Mouse (Mus musculus) megakaryocyte progenitor cell, adult 5-6 weeks (primary cell): ENCODE measurements at regions not wholly inside any gene's neighbourhood (a gene's known extent, or its start where the extent isn't known, plus 50 kb on each side); places are given as distances from the start of the nearest gene placed in this dataset.
"Not testable (repeated sequence)": the region's sequence is repeated elsewhere in the genome, so short reads cannot be mapped to it uniquely, and the experiment has no call there.

ENCODE experiments used
- ATAC-seq: replicated peaks from 2 replicates; pipeline ENCODE4 v1.8.0; 2016; ENCODE audit warnings: mild to moderate bottlenecking, moderate TSS enrichment, inconsistent platforms; ENCODE audit not compliant: poor library complexity

DNA sequence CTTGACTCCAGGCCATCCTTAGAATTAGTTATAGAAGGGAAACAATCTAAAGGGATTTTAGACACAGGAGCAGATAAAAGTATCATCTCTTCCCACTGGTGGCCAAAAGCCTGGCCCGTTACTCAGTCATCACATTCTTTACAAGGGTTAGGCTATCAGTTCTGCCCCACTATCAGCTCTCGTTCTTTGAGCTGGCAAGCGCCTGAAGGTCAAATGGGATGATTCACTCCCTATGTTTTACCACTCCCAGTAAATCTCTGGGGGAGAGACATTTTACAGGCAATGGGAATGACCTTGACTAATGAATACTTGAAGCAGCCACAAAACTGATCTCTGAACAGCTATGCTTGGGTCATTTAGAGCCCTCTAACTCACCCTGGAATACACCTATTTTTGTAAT lies 70.8 kb downstream of the Gm4847 start:
- ATAC-seq = not testable (repeated sequence)

DNA sequence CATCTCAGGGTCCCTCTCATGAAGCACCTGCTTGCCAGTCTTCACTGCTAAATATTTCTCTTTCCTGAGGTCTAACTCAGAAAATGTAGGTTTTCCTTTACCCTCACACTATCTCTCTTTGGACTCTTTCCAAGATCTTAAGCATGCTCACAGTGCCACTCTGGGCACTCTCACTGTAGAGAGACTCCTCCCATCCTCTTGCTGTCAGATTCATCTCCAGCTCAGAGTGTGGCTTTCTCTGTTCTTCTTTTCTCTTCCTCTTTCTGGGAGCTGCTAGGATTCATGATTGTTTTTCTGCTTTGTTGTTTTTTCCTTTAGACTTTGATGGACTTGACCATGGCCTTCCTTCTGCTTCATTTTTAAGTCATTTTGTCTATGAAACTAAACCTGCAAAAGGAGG lies 74.4 kb upstream of the Gm4846 start:
- ATAC-seq = peak; percentile 72
